Mouse (Mus musculus): ENCODE measurements around the gene Chrne. TPM values are rescaled to one million over a fixed set of nuclear protein-coding genes. Genes with fewer than 3 reads are reported as not detected.

The Chrne gene
- total and polyA plus RNA-seq, 2 experiments from 2014 or later: 0.78 TPM; not detected in 1

- 94% methylated on average over 1 of the region's 1 CpGs for WGBS
- no peak for TF ChIP-seq CTCF (IDR thresholded peaks at IDR 0.05)
- ATAC-seq (ENCODE audit: low FRiP score): no peak
Measured at GRCm38 (mm10) chr11:70591733-70592132, 27.3 kb downstream of the Chrne start.

GRCm38 (mm10) chr11:70586954-70587353 is 32.1 kb downstream of the Chrne start:
- Histone ChIP-seq H3K4me1 (ENCODE audit: insufficient read depth, low read length) (peaks cover 6% of the 10 kb centered on the region; the same call in 1 of the 2 replicates), H3K27me3 (ENCODE audit: insufficient read depth, low read length) (no peaks in the 10 kb centered on the region), H3K4me3 (ENCODE audit: low read depth, low read length) (no peak overlapping the region), H3K36me3 (ENCODE audit: insufficient read depth, low read length) (no peaks in the 10 kb centered on the region), H3K4me2 (ENCODE audit: low read depth, low read length, poor library complexity, severe bottlenecking) (no peak overlapping the region), H3K9me3 (ENCODE audit: low read length) (no peaks in the 10 kb centered on the region), H3K27ac (ENCODE audit: low read depth, low read length) (no peak overlapping the region), H3K9ac (replicated peaks; ENCODE audit: low read length, poor library complexity, severe bottlenecking) (no peak overlapping the region)
- WGBS: 77% methylated on average over 5 of the region's 5 CpGs
- TF ChIP-seq CTCF (IDR thresholded peaks at IDR 0.05): no peak
- no peak for DNase-seq (ENCODE audit: low spot score)
- ATAC-seq (ENCODE audit: low FRiP score): no peak

More at GRCm38 (mm10) chr11:70591733-70592132, 27.3 kb downstream of the Chrne start:
- Histone ChIP-seq H3K4me3 (ENCODE audit: low read depth, low read length) (no peak overlapping the region), H3K4me1 (ENCODE audit: insufficient read depth, low read length) (no peaks in the 10 kb centered on the region), H3K9me3 (ENCODE audit: low read length) (no peaks in the 10 kb centered on the region), H3K36me3 (ENCODE audit: insufficient read depth, low read length) (no peaks in the 10 kb centered on the region), H3K4me2 (ENCODE audit: low read depth, low read length, poor library complexity, severe bottlenecking) (no peak overlapping the region), H3K27ac (ENCODE audit: low read depth, low read length) (no peak overlapping the region), H3K9ac (replicated peaks; ENCODE audit: low read length, poor library complexity, severe bottlenecking) (no peak overlapping the region), H3K27me3 (ENCODE audit: insufficient read depth, low read length) (no peaks in the 10 kb centered on the region)
- peak; percentile 46 for DNase-seq (ENCODE audit: low spot score)

- H3K4me2 ChIP-seq (ENCODE audit: low read depth, low read length, poor library complexity, severe bottlenecking): no peak overlapping the region
- WGBS: 91% methylated on average over 3 of the region's 3 CpGs
- H3K27ac ChIP-seq (ENCODE audit: low read depth, low read length): no peak overlapping the region
- no peaks in the 10 kb centered on the region for H3K36me3 ChIP-seq (ENCODE audit: insufficient read depth, low read length)
- no peak overlapping the region for H3K4me3 ChIP-seq (ENCODE audit: low read depth, low read length)
- DNase-seq (ENCODE audit: low spot score) (no peak), ATAC-seq (ENCODE audit: low FRiP score) (no peak)
- peaks cover 6% of the 10 kb centered on the region; the same call in 1 of the 2 replicates for H3K4me1 ChIP-seq (ENCODE audit: insufficient read depth, low read length)
- H3K27me3 ChIP-seq (ENCODE audit: insufficient read depth, low read length): no peaks in the 10 kb centered on the region
- H3K9me3 ChIP-seq (ENCODE audit: low read length): no peaks in the 10 kb centered on the region
- TF ChIP-seq CTCF (IDR thresholded peaks at IDR 0.05): no peak
- no peak overlapping the region for H3K9ac ChIP-seq (replicated peaks; ENCODE audit: low read length, poor library complexity, severe bottlenecking)
Measured at GRCm38 (mm10) chr11:70586261-70586660, 32.8 kb downstream of the Chrne start.

- 53% methylated on average over 7 of the region's 7 CpGs for WGBS
Measured at GRCm38 (mm10) chr11:70585457-70585856, 33.6 kb downstream of the Chrne start.

GRCm38 (mm10) chr11:70583775-70584174 is 35.2 kb downstream of the Chrne start:
- no peak overlapping the region for H3K4me2 ChIP-seq (ENCODE audit: low read depth, low read length, poor library complexity, severe bottlenecking)
- ATAC-seq (ENCODE audit: low FRiP score) (no peak), DNase-seq (ENCODE audit: low spot score) (no peak)
- H3K27me3 ChIP-seq (ENCODE audit: insufficient read depth, low read length): no peaks in the 10 kb centered on the region
- H3K27ac ChIP-seq (ENCODE audit: low read depth, low read length): no peak overlapping the region
- H3K4me1 ChIP-seq (ENCODE audit: insufficient read depth, low read length): peaks cover 8% of the 10 kb centered on the region; the same call in 1 of the 2 replicates
- H3K9me3 ChIP-seq (ENCODE audit: low read length): no peaks in the 10 kb centered on the region
- no peak for TF ChIP-seq CTCF (IDR thresholded peaks at IDR 0.05)
- H3K36me3 ChIP-seq (ENCODE audit: insufficient read depth, low read length): no peaks in the 10 kb centered on the region; the same call in 1 of the 2 replicates
- no peak overlapping the region for H3K4me3 ChIP-seq (ENCODE audit: low read depth, low read length)
- no peak overlapping the region for H3K9ac ChIP-seq (replicated peaks; ENCODE audit: low read length, poor library complexity, severe bottlenecking)
- 90% methylated on average over 7 of the region's 7 CpGs for WGBS

More at GRCm38 (mm10) chr11:70585457-70585856, 33.6 kb downstream of the Chrne start:
- H3K27ac ChIP-seq (ENCODE audit: low read depth, low read length): no peak overlapping the region
- H3K4me2 ChIP-seq (ENCODE audit: low read depth, low read length, poor library complexity, severe bottlenecking): no peak overlapping the region
- peaks cover 6% of the 10 kb centered on the region; the same call in 1 of the 2 replicates for H3K4me1 ChIP-seq (ENCODE audit: insufficient read depth, low read length)
- ATAC-seq (ENCODE audit: low FRiP score) (no peak), DNase-seq (ENCODE audit: low spot score) (peak; percentile 39)
- no peak overlapping the region for H3K4me3 ChIP-seq (ENCODE audit: low read depth, low read length)
- no peak overlapping the region for H3K9ac ChIP-seq (replicated peaks; ENCODE audit: low read length, poor library complexity, severe bottlenecking)
- no peaks in the 10 kb centered on the region for H3K36me3 ChIP-seq (ENCODE audit: insufficient read depth, low read length)
- H3K27me3 ChIP-seq (ENCODE audit: insufficient read depth, low read length): no peaks in the 10 kb centered on the region
- no peak for TF ChIP-seq CTCF (IDR thresholded peaks at IDR 0.05)
- H3K9me3 ChIP-seq (ENCODE audit: low read length): no peaks in the 10 kb centered on the region

- H3K36me3 ChIP-seq (ENCODE audit: insufficient read depth, low read length): no peaks in the 10 kb centered on the region; the same call in 1 of the 2 replicates
- ATAC-seq (ENCODE audit: low FRiP score): no peak
- H3K27me3 ChIP-seq (ENCODE audit: insufficient read depth, low read length): no peaks in the 10 kb centered on the region
- 66% methylated on average over 6 of the region's 6 CpGs for WGBS
- no peak overlapping the region for H3K4me2 ChIP-seq (ENCODE audit: low read depth, low read length, poor library complexity, severe bottlenecking)
- DNase-seq (ENCODE audit: low spot score): no peak
- H3K4me1 ChIP-seq (ENCODE audit: insufficient read depth, low read length): peaks cover 10% of the 10 kb centered on the region; the same call in 1 of the 2 replicates
- H3K4me3 ChIP-seq (ENCODE audit: low read depth, low read length): no peak overlapping the region
- H3K9me3 ChIP-seq (ENCODE audit: low read length): no peaks in the 10 kb centered on the region
- H3K27ac ChIP-seq (ENCODE audit: low read depth, low read length): no peak overlapping the region
- no peak overlapping the region for H3K9ac ChIP-seq (replicated peaks; ENCODE audit: low read length, poor library complexity, severe bottlenecking)
- TF ChIP-seq CTCF (IDR thresholded peaks at IDR 0.05): no peak
Measured at GRCm38 (mm10) chr11:70583022-70583714, 35.8 kb downstream of the Chrne start.

All from midbrain, postnatal 0 days (tissue).